Mouse (Mus musculus): ENCODE data around the gene Gm4070. TPM values are rescaled to one million over a fixed set of nuclear protein-coding genes. Genes with fewer than 3 reads are reported as not detected.
"Not testable (repeated sequence)": the region's sequence is repeated elsewhere in the genome, so short reads cannot be mapped to it uniquely, and the experiment has no call there.

The Gm4070 gene
- 2.0 and 2.3 TPM in 2 replicates for polyA plus RNA-seq (2012; rRNA removed)

DNA sequence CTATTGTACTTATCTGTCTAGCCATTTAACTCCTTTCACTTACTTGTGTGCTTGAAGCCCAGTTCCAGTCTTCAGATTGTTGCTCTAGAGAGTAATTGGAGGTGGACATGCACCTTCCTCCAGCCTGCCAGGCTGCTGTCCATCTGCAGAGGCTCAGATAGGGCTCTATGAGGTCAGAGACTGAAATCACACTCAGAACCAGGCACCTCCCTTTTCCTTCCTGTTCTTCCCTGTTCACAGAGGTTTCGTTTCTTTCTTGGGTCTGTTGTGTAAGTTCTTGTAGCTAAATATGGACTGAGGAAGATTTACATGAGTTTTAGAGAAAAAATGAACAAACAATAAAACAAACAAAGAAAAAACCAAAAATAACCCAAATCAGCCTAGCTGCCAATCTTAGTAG is at the start of gene Gm4070:
Gene Gm4070, minus strand, starts transcription at position 156 of the 400 bp plus-strand sequence.
- H3K4me1 ChIP-seq (ENCODE audit: control insufficient read depth, insufficient read depth, insufficient read length, low read length); H3K4me3 ChIP-seq (ENCODE audit: low read depth, low read length); H3K27ac ChIP-seq (ENCODE audit: insufficient read depth, low read depth, low read length); H3K27me3 ChIP-seq (ENCODE audit: control insufficient read depth, insufficient read depth, low read length); H3K36me3 ChIP-seq (ENCODE audit: control insufficient read depth, insufficient read depth, low read length): not testable (repeated sequence)
- WGBS, result 41% methylated on average over 1 of the region's 1 CpGs

DNA sequence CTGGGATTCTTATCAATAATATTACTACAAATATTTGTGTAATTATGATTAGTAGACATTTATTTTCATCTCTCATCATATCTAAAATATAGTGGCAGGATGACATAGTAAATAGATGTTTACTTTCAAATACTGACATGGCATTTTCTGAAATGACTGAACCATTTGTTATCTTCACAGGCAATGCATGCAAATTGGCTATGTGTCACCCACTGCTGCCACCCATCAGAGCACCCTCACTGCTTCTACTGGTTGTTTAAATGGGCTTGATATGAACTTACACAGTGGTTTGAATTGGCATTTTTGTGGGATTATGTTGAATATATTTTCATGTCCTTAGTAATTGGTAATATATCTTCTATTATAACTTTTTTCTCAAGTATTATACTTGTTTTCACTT is 773 bp upstream of the Gm4070 start:
- H3K36me3 ChIP-seq (ENCODE audit: control insufficient read depth, insufficient read depth, low read length); H3K4me1 ChIP-seq (ENCODE audit: control insufficient read depth, insufficient read depth, insufficient read length, low read length); H3K4me3 ChIP-seq (ENCODE audit: low read depth, low read length); H3K27me3 ChIP-seq (ENCODE audit: control insufficient read depth, insufficient read depth, low read length); H3K27ac ChIP-seq (ENCODE audit: insufficient read depth, low read depth, low read length): not testable (repeated sequence)

DNA sequence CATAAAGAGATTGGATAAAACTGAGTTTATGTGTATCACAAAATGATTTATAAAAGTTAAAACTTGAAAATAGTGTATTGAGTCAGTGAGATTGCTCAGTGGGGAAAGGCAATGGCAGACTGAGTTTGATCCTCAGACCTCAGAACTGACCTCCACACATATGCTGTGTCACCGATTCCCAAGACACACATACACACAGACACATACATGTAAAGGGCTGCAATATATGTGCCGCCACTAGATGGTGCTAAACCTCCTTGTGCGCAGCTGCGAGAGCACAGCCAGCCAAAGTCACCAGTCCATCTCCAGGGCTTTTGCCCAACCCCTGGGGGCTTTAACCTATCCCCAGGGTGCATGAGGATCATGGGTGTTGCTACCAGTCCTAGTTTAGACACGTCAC is 1.4 kb downstream of the Gm4070 start:
- H3K4me1 ChIP-seq (ENCODE audit: control insufficient read depth, insufficient read depth, insufficient read length, low read length); H3K27ac ChIP-seq (ENCODE audit: insufficient read depth, low read depth, low read length); H3K4me3 ChIP-seq (ENCODE audit: low read depth, low read length); H3K27me3 ChIP-seq (ENCODE audit: control insufficient read depth, insufficient read depth, low read length); H3K36me3 ChIP-seq (ENCODE audit: control insufficient read depth, insufficient read depth, low read length): not testable (repeated sequence)
- no CpG with 5 or more reads among the region's 5 CpGs for WGBS

DNA sequence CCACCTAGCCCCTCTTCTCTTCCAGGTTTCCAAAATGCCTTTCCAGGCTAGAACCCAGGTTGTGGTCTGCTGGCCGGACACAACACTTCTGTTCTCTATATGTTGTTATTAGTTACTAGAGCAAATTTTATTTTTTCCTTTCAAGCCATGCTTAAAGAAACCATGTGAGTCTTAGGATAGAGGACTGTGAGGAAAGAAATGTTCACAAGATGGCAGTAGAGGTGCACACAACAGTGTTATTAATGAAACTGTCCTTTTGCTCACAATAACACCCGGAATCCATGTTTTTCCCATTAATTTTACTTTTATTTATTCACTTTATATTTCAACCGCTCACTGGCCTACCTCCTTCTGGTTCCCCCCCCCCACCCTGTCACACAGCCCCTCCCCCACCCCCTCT is 8.5 kb downstream of the Gm4070 start:
- H3K4me3 ChIP-seq (ENCODE audit: low read depth, low read length); H3K27me3 ChIP-seq (ENCODE audit: control insufficient read depth, insufficient read depth, low read length); H3K36me3 ChIP-seq (ENCODE audit: control insufficient read depth, insufficient read depth, low read length); H3K27ac ChIP-seq (ENCODE audit: insufficient read depth, low read depth, low read length); H3K4me1 ChIP-seq (ENCODE audit: control insufficient read depth, insufficient read depth, insufficient read length, low read length): not testable (repeated sequence)
- 88% methylated on average over 1 of the region's 3 CpGs for WGBS

DNA sequence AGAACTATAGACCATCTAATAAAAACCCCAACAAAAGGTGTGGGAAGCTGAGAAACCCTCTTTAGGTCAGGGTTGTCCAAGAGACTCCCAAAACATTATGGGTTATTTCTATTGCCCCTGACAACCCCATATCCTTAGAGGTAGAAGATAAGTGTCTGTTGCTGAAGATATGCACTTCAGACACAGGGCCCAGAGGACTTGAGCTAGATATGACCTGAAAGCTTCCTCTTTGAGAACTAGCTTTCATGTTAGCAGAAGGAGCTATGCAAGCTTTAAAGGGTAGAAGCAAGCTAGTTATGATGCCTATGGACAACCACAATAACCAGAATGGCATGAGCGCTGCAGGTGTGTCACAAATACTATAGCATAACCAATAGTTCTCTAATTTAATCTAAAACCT is 21.6 kb downstream of the Gm4070 start:
- H3K4me1 ChIP-seq (ENCODE audit: control insufficient read depth, insufficient read depth, insufficient read length, low read length); H3K27ac ChIP-seq (ENCODE audit: insufficient read depth, low read depth, low read length); H3K27me3 ChIP-seq (ENCODE audit: control insufficient read depth, insufficient read depth, low read length); H3K36me3 ChIP-seq (ENCODE audit: control insufficient read depth, insufficient read depth, low read length); H3K4me3 ChIP-seq (ENCODE audit: low read depth, low read length): not testable (repeated sequence)
- WGBS, result no CpG with 5 or more reads among the region's 1 CpGs

GRCm38 (mm10) chr7:105883588-105884336 is 70.0 kb downstream of the Gm4070 start:
- not testable (repeated sequence) for H3K4me3 ChIP-seq (ENCODE audit: low read depth, low read length); H3K4me1 ChIP-seq (ENCODE audit: control insufficient read depth, insufficient read depth, insufficient read length, low read length); H3K36me3 ChIP-seq (ENCODE audit: control insufficient read depth, insufficient read depth, low read length); H3K27ac ChIP-seq (ENCODE audit: insufficient read depth, low read depth, low read length); H3K27me3 ChIP-seq (ENCODE audit: control insufficient read depth, insufficient read depth, low read length)
- 90% methylated on average over 1 of the region's 2 CpGs for WGBS

DNA sequence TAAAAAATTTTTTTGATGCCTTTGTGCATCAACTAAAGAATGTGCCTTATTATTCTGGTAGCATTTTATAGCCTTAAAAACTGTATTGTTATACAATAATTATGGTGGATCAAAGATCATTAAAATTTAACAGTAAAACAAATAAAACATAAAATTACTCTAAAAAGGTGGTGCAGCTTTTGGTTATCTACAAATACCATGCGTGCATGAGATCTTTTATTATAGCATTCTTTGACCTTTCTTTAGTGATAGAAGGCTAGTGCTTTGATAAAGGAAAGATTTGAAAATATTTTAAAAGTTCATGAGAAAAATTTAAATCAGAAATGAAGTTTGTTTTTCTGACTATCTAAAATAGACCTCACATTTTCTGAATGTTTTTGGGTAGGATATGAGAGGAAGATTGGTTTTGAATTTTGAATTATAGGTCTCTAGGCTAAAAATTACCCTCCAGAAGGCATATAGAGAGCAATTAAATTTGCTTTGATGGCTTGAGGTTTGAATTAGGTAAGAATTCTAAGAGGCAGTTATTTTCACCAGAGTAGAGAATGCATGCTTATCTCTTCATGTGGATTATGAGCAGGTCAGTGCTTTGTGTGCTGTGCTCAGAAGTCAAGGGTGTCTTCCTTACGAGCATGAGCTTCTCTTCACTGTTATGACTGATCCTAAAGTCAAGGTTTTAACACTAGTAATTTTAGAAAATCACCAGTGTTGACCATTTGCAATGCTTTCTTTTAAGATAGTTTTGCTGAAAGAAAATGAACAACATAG is 73.9 kb downstream of the Gm4070 start:
- not testable (repeated sequence) for H3K4me3 ChIP-seq (ENCODE audit: low read depth, low read length); H3K4me1 ChIP-seq (ENCODE audit: control insufficient read depth, insufficient read depth, insufficient read length, low read length); H3K36me3 ChIP-seq (ENCODE audit: control insufficient read depth, insufficient read depth, low read length); H3K27ac ChIP-seq (ENCODE audit: insufficient read depth, low read depth, low read length); H3K27me3 ChIP-seq (ENCODE audit: control insufficient read depth, insufficient read depth, low read length)
- WGBS, result 27% methylated on average over 1 of the region's 2 CpGs

DNA sequence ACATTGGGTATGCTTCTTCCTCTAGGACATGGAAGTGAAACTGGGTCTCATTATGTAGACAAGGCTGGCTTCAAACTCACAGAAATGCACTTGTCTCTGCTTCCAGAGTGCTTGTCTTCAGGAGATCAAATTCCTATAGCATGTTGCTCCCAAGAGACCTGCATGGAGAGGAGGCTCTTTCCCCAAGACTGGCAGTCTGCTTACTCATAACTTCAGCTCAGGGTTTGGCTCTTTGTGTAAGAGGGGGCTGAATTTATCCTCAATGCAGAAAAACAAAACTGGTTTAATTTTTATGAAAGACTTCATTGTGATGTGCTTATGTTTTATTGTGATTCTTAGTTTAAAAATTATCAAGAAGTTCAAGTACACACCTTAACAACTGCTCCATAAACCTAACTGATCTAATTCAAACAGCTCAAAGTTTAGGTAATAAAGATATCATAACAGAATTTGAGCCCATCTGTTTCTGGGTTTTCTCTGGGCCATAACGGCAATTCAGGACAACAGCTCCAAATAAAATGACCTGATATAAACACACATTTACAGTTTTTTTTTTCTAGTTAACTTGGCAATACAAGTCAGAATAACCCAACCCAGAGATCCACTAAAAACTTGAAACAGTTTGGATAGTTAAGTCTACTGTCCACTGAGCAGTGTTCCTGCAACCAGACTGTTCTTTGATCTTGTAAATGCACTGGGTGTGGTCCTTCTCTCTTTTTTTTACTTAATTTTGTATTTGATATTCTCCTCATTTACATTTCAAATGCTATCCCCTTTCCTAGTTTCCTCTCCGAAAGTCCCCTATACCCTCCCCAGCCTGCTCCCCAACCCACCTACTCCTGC is 97.8 kb downstream of the Gm4070 start:
- not testable (repeated sequence) for H3K36me3 ChIP-seq (ENCODE audit: control insufficient read depth, insufficient read depth, low read length); H3K27ac ChIP-seq (ENCODE audit: insufficient read depth, low read depth, low read length); H3K27me3 ChIP-seq (ENCODE audit: control insufficient read depth, insufficient read depth, low read length); H3K4me1 ChIP-seq (ENCODE audit: control insufficient read depth, insufficient read depth, insufficient read length, low read length); H3K4me3 ChIP-seq (ENCODE audit: low read depth, low read length)
- WGBS, result no CpG with 5 or more reads among the region's 2 CpGs

Other genes starting within 250 kb of the Gm4070 start
- gene Ilk, start 217.4 kb downstream of the Gm4070 start, polyA plus RNA-seq (2012; rRNA removed), result 39.9 and 60.8 TPM in 2 replicates
- 2.5 and 2.7 TPM in 2 replicates for gene Rrp8, start 216.6 kb downstream of the Gm4070 start, polyA plus RNA-seq (2012; rRNA removed)
- 400 and 599 TPM in 2 replicates for gene Taf10, start 209.6 kb downstream of the Gm4070 start, polyA plus RNA-seq (2012; rRNA removed)
- gene Tpp1, start 201.7 kb downstream of the Gm4070 start, polyA plus RNA-seq (2012; rRNA removed), result 37.2 and 55.9 TPM in 2 replicates
- 2.9 and 5.2 TPM in 2 replicates for gene Dchs1, start 166.3 kb downstream of the Gm4070 start, polyA plus RNA-seq (2012; rRNA removed)
- gene Mrpl17, start 142.9 kb downstream of the Gm4070 start, polyA plus RNA-seq (2012; rRNA removed), result 125 and 127 TPM in 2 replicates